ENCODE assay signal across 18 mouse cellular contexts in genomic region chr3:51717909-51718308, GRCm38 (mm10). TPM values are rescaled to one million over a fixed set of nuclear protein-coding genes. Genes with fewer than 3 reads are reported as not detected.
DNase-seq lines count a peak whose midpoint lies in the region; ATAC-seq and TF ChIP-seq lines count a peak whose summit lies in the region.
"Had no signal": no experiment of that assay in that cellular context is flagged by ENCODE, and none has a peak within 500 bp of the region (broad histone marks: within the 10 kb centered on the region; RNA-seq: fewer than 3 reads in every experiment).

No protein-coding gene starts in this region.

- H3K9ac ChIP-seq in forebrain, embryonic 16.5 days (replicated peaks; ENCODE audit: low read depth, low read length) = no peak overlapping the region
- no peak overlapping the region for H3K9ac ChIP-seq in limb, embryonic 13.5 days
- H3K9ac ChIP-seq: limb, embryonic 15.5 days; neural tube, embryonic 12.5 days; stomach, embryonic 15.5 days had no signal

- TF ChIP-seq CTCF in kidney, adult 2 months (conservative IDR thresholded peaks at IDR 0.05; ENCODE audit: insufficient read depth, insufficient read length, low read depth, low read length) = no peak

- no peak for TF ChIP-seq POLR2A in kidney, adult 2 months (IDR thresholded peaks at IDR 0.05; ENCODE audit: low read depth, low read length)

- H3K4me2 ChIP-seq in forebrain, embryonic 16.5 days (ENCODE audit: low read length) = no peak overlapping the region
- no peak overlapping the region for H3K4me2 ChIP-seq in limb, embryonic 13.5 days (replicated peaks)
- H3K4me2 ChIP-seq: limb, embryonic 15.5 days; neural tube, embryonic 12.5 days; stomach, embryonic 15.5 days had no signal

- no peaks in the 10 kb centered on the region for H3K27me3 ChIP-seq in forebrain, embryonic 10.5 days (ENCODE audit: poor library complexity, severe bottlenecking)
- no peaks in the 10 kb centered on the region for H3K27me3 ChIP-seq in forebrain, embryonic 16.5 days (replicated peaks; ENCODE audit: control insufficient read depth, insufficient read depth, low read length)
- H3K27me3 ChIP-seq in kidney, adult 2 months (replicated peaks; ENCODE audit: control insufficient read depth, insufficient read depth, low read length) = no peaks in the 10 kb centered on the region
- no peaks in the 10 kb centered on the region for H3K27me3 ChIP-seq in limb, embryonic 13.5 days
- H3K27me3 ChIP-seq: CH12.LX; limb, embryonic 15.5 days; neural tube, embryonic 12.5 days; stomach, embryonic 15.5 days had no signal

- peak overlapping the region; percentile 60 for H3K27ac ChIP-seq in forebrain, embryonic 10.5 days
- no peak overlapping the region for H3K27ac ChIP-seq in forebrain, embryonic 16.5 days (ENCODE audit: low read length)
- H3K27ac ChIP-seq in kidney, adult 2 months (ENCODE audit: insufficient read depth, low read depth, low read length) = no peak overlapping the region
- no peak overlapping the region for H3K27ac ChIP-seq in limb, embryonic 13.5 days
- H3K27ac ChIP-seq: kidney, postnatal 0 days; limb, embryonic 15.5 days; neural tube, embryonic 12.5 days; stomach, embryonic 15.5 days had no signal

- peaks cover 36% of the 10 kb centered on the region for H3K4me1 ChIP-seq in forebrain, embryonic 10.5 days
- no peaks in the 10 kb centered on the region for H3K4me1 ChIP-seq in forebrain, embryonic 16.5 days (replicated peaks; ENCODE audit: control insufficient read depth, insufficient read depth, low read length)
- no peaks in the 10 kb centered on the region for H3K4me1 ChIP-seq in kidney, adult 2 months (ENCODE audit: control insufficient read depth, insufficient read depth, low read length)
- peaks cover 42% of the 10 kb centered on the region for H3K4me1 ChIP-seq in limb, embryonic 13.5 days

- H3K36me3 ChIP-seq in forebrain, embryonic 10.5 days (replicated peaks) = no peaks in the 10 kb centered on the region
- H3K36me3 ChIP-seq in forebrain, embryonic 16.5 days (ENCODE audit: control insufficient read depth, insufficient read depth) = no peaks in the 10 kb centered on the region
- no peaks in the 10 kb centered on the region for H3K36me3 ChIP-seq in kidney, adult 2 months (ENCODE audit: control insufficient read depth, insufficient read depth, low read length)
- H3K36me3 ChIP-seq in limb, embryonic 13.5 days = no peaks in the 10 kb centered on the region
- H3K36me3 ChIP-seq: limb, embryonic 15.5 days; neural tube, embryonic 12.5 days; stomach, embryonic 15.5 days had no signal

- DNase-seq in forebrain, embryonic 10.5 days (ENCODE audit: extremely low spot score, low spot score) = no peak
- DNase-seq in kidney, adult 2 months = peak; percentile 40
- no peak for DNase-seq in kidney, adult 8-10 months
- peak; percentile 10 for DNase-seq in lung, postnatal 36 days
- no peak for DNase-seq in lung, postnatal 25 days (ENCODE audit: low spot score)
- no peak for DNase-seq in embryo, embryonic 9.5 days (ENCODE audit: extremely low spot score)
- DNase-seq: adrenal gland, adult 2 months; cerebellum, adult 2 months; gastrocnemius, postnatal 14 days; lung, adult 18-20 months; thymus, adult 2 months had no signal

- no peaks in the 10 kb centered on the region for H3K9me3 ChIP-seq in forebrain, embryonic 10.5 days
- H3K9me3 ChIP-seq in forebrain, embryonic 16.5 days (ENCODE audit: control insufficient read depth, low read length) = no peaks in the 10 kb centered on the region
- H3K9me3 ChIP-seq in limb, embryonic 13.5 days = no peaks in the 10 kb centered on the region
- H3K9me3 ChIP-seq: limb, embryonic 15.5 days; neural tube, embryonic 12.5 days; stomach, embryonic 15.5 days had no signal

- WGBS in forebrain, embryonic 10.5 days = 84% methylated on average over 4 of the region's 4 CpGs
- 59% methylated on average over 4 of the region's 4 CpGs for WGBS in forebrain, embryonic 16.5 days
- 51% methylated on average over 4 of the region's 4 CpGs for WGBS in kidney, adult 2 months
- WGBS in limb, embryonic 13.5 days = 61% methylated on average over 4 of the region's 4 CpGs

- ATAC-seq in forebrain, embryonic 16.5 days = no peak
- ATAC-seq in limb, embryonic 13.5 days (ENCODE audit: low FRiP score, low read depth) = peak; percentile 38; the same call in 1 of the 2 replicates

- H3K4me3 ChIP-seq in forebrain, embryonic 10.5 days = no peak overlapping the region
- no peak overlapping the region for H3K4me3 ChIP-seq in forebrain, embryonic 16.5 days (replicated peaks; ENCODE audit: low read length)
- H3K4me3 ChIP-seq in kidney, adult 2 months (ENCODE audit: insufficient read depth, low read depth, low read length) = no peak overlapping the region
- H3K4me3 ChIP-seq in limb, embryonic 13.5 days = no peak overlapping the region
- H3K4me3 ChIP-seq: limb, embryonic 15.5 days; neural tube, embryonic 12.5 days; stomach, embryonic 15.5 days had no signal

RNA-seq across cellular contexts. Expression of gene Mgst2, which starts 57.7 kb away (rescaled TPM):
- 0.67 TPM in 1 of 2 replicates, not detected in the other for polyA plus RNA-seq in forebrain, embryonic 10.5 days (2016; fragmentation: Nextera tagmentation; extraction: Ambion mirVana)
- 0.27 and 0.56 TPM in 2 replicates for polyA plus RNA-seq in forebrain, embryonic 16.5 days (2015; fragmentation: Nextera tagmentation; extraction: Ambion mirVana)
- 0.11 and 0.55 TPM in 2 replicates for polyA plus RNA-seq in kidney, adult 2 months (2012; rRNA removed)
- polyA plus RNA-seq in limb, embryonic 13.5 days (2015; fragmentation: Nextera tagmentation; extraction: Ambion mirVana) = 1.9 TPM in 2 replicates

Comparison
In these comparisons a context has a peak if more than half of its experiments do, and no peak if none do; other contexts are left out.
1. DNase-seq: peak in kidney, adult 2 months (single experiment) and lung, postnatal 36 days (single experiment); none in forebrain, embryonic 10.5 days (single experiment), kidney, adult 8-10 months (0 of 2), lung, postnatal 25 days (single experiment) and embryo, embryonic 9.5 days (single experiment).